8 mouse cellular contexts compared by ENCODE assay signal in the genomic region with DNA sequence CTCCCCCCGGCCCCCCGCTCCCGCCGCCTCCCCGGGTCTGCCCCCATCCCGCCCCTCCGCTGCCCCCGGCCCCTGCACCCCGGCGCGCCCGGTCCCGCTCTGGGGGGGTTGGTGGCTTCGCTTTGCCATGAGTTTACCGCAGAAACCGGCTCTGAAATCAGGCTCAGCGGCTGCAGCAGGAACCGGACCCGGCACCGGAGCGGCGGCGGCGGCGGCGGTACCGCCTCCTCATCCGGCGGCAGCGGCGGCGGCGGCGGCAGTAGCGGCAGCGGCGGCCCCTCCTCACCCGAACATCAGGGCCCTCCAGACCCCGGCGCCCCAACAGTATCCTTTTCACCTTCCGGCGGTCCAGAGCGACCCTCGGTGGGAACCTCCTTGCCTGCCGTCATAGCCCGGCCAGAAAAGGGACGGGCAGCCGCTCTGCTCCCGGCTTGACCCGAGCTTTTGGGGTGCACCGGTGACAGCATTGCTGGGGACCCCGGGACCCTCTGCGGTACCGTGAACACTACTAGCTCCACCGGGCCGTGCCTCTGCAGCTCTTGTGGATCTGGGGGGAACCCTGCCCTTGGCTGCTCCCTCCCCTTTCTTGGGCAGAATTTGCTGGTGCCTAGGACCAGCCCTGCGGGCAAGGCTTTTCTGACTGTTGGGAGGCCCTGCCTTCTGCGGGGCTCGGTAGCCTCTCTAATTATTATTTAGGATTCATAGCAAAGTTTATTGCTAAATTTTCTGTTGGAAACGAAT. TPM values are rescaled to one million over a fixed set of nuclear protein-coding genes. Genes with fewer than 3 reads are reported as not detected.
DNase-seq lines count a peak whose midpoint lies in the region; ATAC-seq and TF ChIP-seq lines count a peak whose summit lies in the region.

No protein-coding gene starts in this region.

- under 1% methylated on average over 56 of the region's 60 CpGs for WGBS in kidney, adult 2 months
- 1% methylated on average over 56 of the region's 60 CpGs for WGBS in neural tube, embryonic 12.5 days

- H3K9ac ChIP-seq in neural tube, embryonic 12.5 days: peak overlapping the region; percentile 99

- peak; percentile 39; the same call in 1 of the 2 replicates for ATAC-seq in neural tube, embryonic 12.5 days (ENCODE audit: low FRiP score, low read depth)

- H3K36me3 ChIP-seq in kidney, adult 2 months (ENCODE audit: control insufficient read depth, insufficient read depth, low read length): no peaks in the 10 kb centered on the region; the same call in 1 of the 2 replicates
- H3K36me3 ChIP-seq in neural tube, embryonic 12.5 days: peaks cover 22% of the 10 kb centered on the region

- H3K4me3 ChIP-seq in kidney, adult 2 months (ENCODE audit: insufficient read depth, low read depth, low read length): peak overlapping the region; percentile 85
- peak overlapping the region; percentile 91 for H3K4me3 ChIP-seq in neural tube, embryonic 12.5 days

- no peaks in the 10 kb centered on the region for H3K27me3 ChIP-seq in kidney, adult 2 months (replicated peaks; ENCODE audit: control insufficient read depth, insufficient read depth, low read length)
- H3K27me3 ChIP-seq in neural tube, embryonic 12.5 days (replicated peaks): no peaks in the 10 kb centered on the region

- peak overlapping the region; percentile 56 for H3K27ac ChIP-seq in kidney, adult 2 months (ENCODE audit: insufficient read depth, low read depth, low read length)
- peak overlapping the region; percentile 86 for H3K27ac ChIP-seq in neural tube, embryonic 12.5 days

- TF ChIP-seq POLR2A in kidney, adult 2 months (IDR thresholded peaks at IDR 0.05; ENCODE audit: low read depth, low read length): no peak

- H3K4me1 ChIP-seq in kidney, adult 2 months (ENCODE audit: control insufficient read depth, insufficient read depth, low read length): peaks cover 19% of the 10 kb centered on the region; the same call in 1 of the 2 replicates
- H3K4me1 ChIP-seq in neural tube, embryonic 12.5 days: peaks cover 35% of the 10 kb centered on the region

- H3K9me3 ChIP-seq in neural tube, embryonic 12.5 days: no peaks in the 10 kb centered on the region

- TF ChIP-seq CTCF in kidney, adult 2 months (conservative IDR thresholded peaks at IDR 0.05; ENCODE audit: insufficient read depth, insufficient read length, low read depth, low read length): no peak

- H3K4me2 ChIP-seq in neural tube, embryonic 12.5 days (replicated peaks): peak overlapping the region; percentile 84

- peak; percentile 57 for DNase-seq in right cerebral cortex, postnatal 14 days
- DNase-seq in right cerebral cortex, postnatal 36 days (ENCODE audit: low spot score in 2 of 2): no peak
- DNase-seq in cerebellum, postnatal 4 days (ENCODE audit: low spot score in 2 of 2): peak; percentile 30 to 52
- peak; percentile 46 to 72 for DNase-seq in heart, adult 18-20 months
- peak; percentile 50 for DNase-seq in kidney, adult 2 months
- peak; percentile 39 to 41 for DNase-seq in lung, adult 18-20 months
- DNase-seq in thymus, postnatal 0 days (ENCODE audit: low spot score): peak; percentile 44

RNA-seq across cellular contexts. Expression of a gene that starts 1.2 kb away (rescaled TPM):
- 10 to 100 TPM; 38.1 to 45.7 TPM for total RNA-seq in heart, adult 18-20 months (2021)
- polyA plus RNA-seq in kidney, adult 2 months (2012; rRNA removed): 53.5 and 54.0 TPM in 2 replicates
- polyA plus RNA-seq in neural tube, embryonic 12.5 days (2016; fragmentation: Nextera tagmentation; extraction: Ambion mirVana): 60.4 and 60.5 TPM in 2 replicates
- 18.8 and 20.8 TPM in 2 replicates for polyA plus RNA-seq in thymus, postnatal 0 days (2015; fragmentation: Nextera tagmentation; extraction: Ambion mirVana)

Comparison
In these comparisons a context has a peak if more than half of its experiments do, and no peak if none do; other contexts are left out.
1. DNase-seq: peak in right cerebral cortex, postnatal 14 days (single experiment), cerebellum, postnatal 4 days (2 of 2), heart, adult 18-20 months (2 of 2), kidney, adult 2 months (single experiment), lung, adult 18-20 months (2 of 2) and thymus, postnatal 0 days (single experiment); none in right cerebral cortex, postnatal 36 days (0 of 2).